Mouse (Mus musculus): ENCODE results near the gene Rhoc. TPM values are rescaled to one million over a fixed set of nuclear protein-coding genes. Genes with fewer than 3 reads are reported as not detected.

Gene Rhoc
- polyA plus RNA-seq, 1 experiment from 2014 or later: 74.6 TPM

- Histone ChIP-seq H3K9me3 (replicated peaks) (no peaks in the 10 kb centered on the region), H3K9ac (replicated peaks) (no peak overlapping the region), H3K4me3 (replicated peaks) (no peak overlapping the region), H3K4me2 (no peak overlapping the region), H3K4me1 (no peaks in the 10 kb centered on the region), H3K36me3 (no peaks in the 10 kb centered on the region), H3K27me3 (replicated peaks) (no peaks in the 10 kb centered on the region; the same call in 1 of the 2 replicates), H3K27ac (replicated peaks) (no peak overlapping the region)
- ATAC-seq (ENCODE audit: low FRiP score): no peak
- 65% methylated on average over 10 of the region's 10 CpGs for WGBS
Measured at GRCm38 (mm10) chr3:104770035-104770434, 18.1 kb upstream of the Rhoc start.

GRCm38 (mm10) chr3:104770918-104771317 is 17.3 kb upstream of the Rhoc start:
- ATAC-seq (ENCODE audit: low FRiP score): no peak
- H3K4me3 ChIP-seq (replicated peaks): no peak overlapping the region
- H3K9ac ChIP-seq (replicated peaks): no peak overlapping the region
- 69% methylated on average over 3 of the region's 3 CpGs for WGBS
- H3K36me3 ChIP-seq: no peaks in the 10 kb centered on the region
- H3K4me1 ChIP-seq: no peaks in the 10 kb centered on the region
- no peaks in the 10 kb centered on the region for H3K9me3 ChIP-seq (replicated peaks)
- peaks cover 4% of the 10 kb centered on the region for H3K27me3 ChIP-seq (replicated peaks)
- H3K4me2 ChIP-seq: no peak overlapping the region
- H3K27ac ChIP-seq (replicated peaks): no peak overlapping the region

GRCm38 (mm10) chr3:104771460-104771859 is 16.7 kb upstream of the Rhoc start:
- H3K27me3 ChIP-seq (replicated peaks): peaks cover 9% of the 10 kb centered on the region
- WGBS: 63% methylated on average over 6 of the region's 6 CpGs
- no peak for ATAC-seq (ENCODE audit: low FRiP score)

GRCm38 (mm10) chr3:104773301-104773700 is 14.9 kb upstream of the Rhoc start:
- H3K9me3 ChIP-seq (replicated peaks): no peaks in the 10 kb centered on the region
- H3K4me3 ChIP-seq (replicated peaks): no peak overlapping the region
- no peak for ATAC-seq (ENCODE audit: low FRiP score)
- no peak overlapping the region for H3K4me2 ChIP-seq
- no peak overlapping the region for H3K9ac ChIP-seq (replicated peaks)
- H3K27me3 ChIP-seq (replicated peaks): peaks cover 28% of the 10 kb centered on the region
- H3K36me3 ChIP-seq: no peaks in the 10 kb centered on the region
- no peak overlapping the region for H3K27ac ChIP-seq (replicated peaks)
- peaks cover 5% of the 10 kb centered on the region for H3K4me1 ChIP-seq
- 75% methylated on average over 7 of the region's 7 CpGs for WGBS

More at GRCm38 (mm10) chr3:104771460-104771859, 16.7 kb upstream of the Rhoc start:
- Histone ChIP-seq H3K4me3 (replicated peaks) (no peak overlapping the region), H3K4me1 (no peaks in the 10 kb centered on the region), H3K36me3 (no peaks in the 10 kb centered on the region), H3K27ac (replicated peaks) (no peak overlapping the region), H3K9me3 (replicated peaks) (no peaks in the 10 kb centered on the region), H3K9ac (replicated peaks) (no peak overlapping the region), H3K4me2 (no peak overlapping the region)

- peak overlapping the region; percentile 66 for H3K4me2 ChIP-seq
- H3K9ac ChIP-seq (replicated peaks): no peak overlapping the region
- H3K4me1 ChIP-seq: peaks cover 25% of the 10 kb centered on the region
- H3K27ac ChIP-seq (replicated peaks): no peak overlapping the region
- no peaks in the 10 kb centered on the region for H3K36me3 ChIP-seq
- H3K4me3 ChIP-seq (replicated peaks): peak overlapping the region; percentile 36
- 0 out of 2 replicates have a peak, but pooled peaks have one; percentile 19 for ATAC-seq (ENCODE audit: low FRiP score)
- under 1% methylated on average over 20 of the region's 20 CpGs for WGBS
- peaks cover 68% of the 10 kb centered on the region for H3K27me3 ChIP-seq (replicated peaks)
- no peaks in the 10 kb centered on the region for H3K9me3 ChIP-seq (replicated peaks)
Measured at GRCm38 (mm10) chr3:104777342-104777741, 10.8 kb upstream of the Rhoc start.

- no peak overlapping the region for H3K4me2 ChIP-seq
- H3K4me1 ChIP-seq: peaks cover 27% of the 10 kb centered on the region
- H3K9ac ChIP-seq (replicated peaks): no peak overlapping the region
- ATAC-seq (ENCODE audit: low FRiP score): no peak
- no peaks in the 10 kb centered on the region for H3K36me3 ChIP-seq
- no peaks in the 10 kb centered on the region for H3K9me3 ChIP-seq (replicated peaks)
- no peak overlapping the region for H3K27ac ChIP-seq (replicated peaks)
- H3K27me3 ChIP-seq (replicated peaks): peaks cover 94% of the 10 kb centered on the region
- no peak overlapping the region for H3K4me3 ChIP-seq (replicated peaks)
- 1% methylated on average over 7 of the region's 7 CpGs for WGBS
Measured at GRCm38 (mm10) chr3:104779949-104780348, 8.2 kb upstream of the Rhoc start.

- H3K9ac ChIP-seq (replicated peaks): peak within 1 kb of the TSS; percentile 38; the same call in 1 of the 2 replicates
- peaks cover 99% of the 10 kb centered on the region for H3K27me3 ChIP-seq (replicated peaks)
- peak within 1 kb of the TSS; percentile 86 for H3K4me2 ChIP-seq
- WGBS: under 1% methylated on average over 55 of the region's 56 CpGs
- H3K4me3 ChIP-seq (replicated peaks): peak within 1 kb of the TSS; percentile 42
- H3K36me3 ChIP-seq: no peaks in the 10 kb centered on the region
- H3K4me1 ChIP-seq: peaks cover 27% of the 10 kb centered on the region
- no peaks in the 10 kb centered on the region for H3K9me3 ChIP-seq (replicated peaks)
- ATAC-seq (ENCODE audit: low FRiP score): peak; percentile 54
- no peak within 1 kb of the TSS for H3K27ac ChIP-seq (replicated peaks)
Measured at GRCm38 (mm10) chr3:104780561-104781420, 7.4 kb upstream of the Rhoc start, which contains the start of gene Ppm1j. TSS of gene Ppm1j (plus strand) at chr3:104781056.

GRCm38 (mm10) chr3:104781471-104781903 is 6.7 kb upstream of the Rhoc start, which contains the start of gene Fam19a3:
TSS of gene Fam19a3 (minus strand) at chr3:104781840.
- peak within 1 kb of the TSS; percentile 38; the same call in 1 of the 2 replicates for H3K9ac ChIP-seq (replicated peaks)
- no peak for ATAC-seq (ENCODE audit: low FRiP score)
- H3K4me3 ChIP-seq (replicated peaks): peak within 1 kb of the TSS; percentile 42
- H3K27me3 ChIP-seq (replicated peaks): peaks cover 95% of the 10 kb centered on the region
- H3K27ac ChIP-seq (replicated peaks): no peak within 1 kb of the TSS
- H3K4me2 ChIP-seq: peak within 1 kb of the TSS; percentile 86
- H3K36me3 ChIP-seq: no peaks in the 10 kb centered on the region
- peaks cover 27% of the 10 kb centered on the region for H3K4me1 ChIP-seq
- H3K9me3 ChIP-seq (replicated peaks): no peaks in the 10 kb centered on the region
- WGBS: under 1% methylated on average over 26 of the region's 26 CpGs

- Histone ChIP-seq H3K4me2 (peak overlapping the region; percentile 86), H3K27ac (replicated peaks) (no peak overlapping the region), H3K9ac (replicated peaks) (no peak overlapping the region), H3K9me3 (replicated peaks) (no peaks in the 10 kb centered on the region), H3K4me3 (replicated peaks) (peak overlapping the region; percentile 42; the same call in 1 of the 2 replicates), H3K27me3 (replicated peaks) (peaks cover 90% of the 10 kb centered on the region), H3K36me3 (no peaks in the 10 kb centered on the region), H3K4me1 (peaks cover 25% of the 10 kb centered on the region)
- no peak for ATAC-seq (ENCODE audit: low FRiP score)
- WGBS: 16% methylated on average over 12 of the region's 12 CpGs
Measured at GRCm38 (mm10) chr3:104782061-104782681, 6.0 kb upstream of the Rhoc start.

- no peak overlapping the region for H3K4me2 ChIP-seq
- H3K27me3 ChIP-seq (replicated peaks): peaks cover 82% of the 10 kb centered on the region
- H3K4me1 ChIP-seq: peaks cover 31% of the 10 kb centered on the region
- no peaks in the 10 kb centered on the region for H3K36me3 ChIP-seq
- 41% methylated on average over 14 of the region's 14 CpGs for WGBS
- H3K27ac ChIP-seq (replicated peaks): no peak overlapping the region
- H3K9ac ChIP-seq (replicated peaks): no peak overlapping the region
- ATAC-seq (ENCODE audit: low FRiP score): no peak
- H3K4me3 ChIP-seq (replicated peaks): no peak overlapping the region
- no peaks in the 10 kb centered on the region for H3K9me3 ChIP-seq (replicated peaks)
Measured at GRCm38 (mm10) chr3:104783971-104784500, 4.1 kb upstream of the Rhoc start.

GRCm38 (mm10) chr3:104785284-104785683 is 2.9 kb upstream of the Rhoc start:
- H3K4me3 ChIP-seq (replicated peaks): no peak overlapping the region
- H3K9ac ChIP-seq (replicated peaks): no peak overlapping the region
- WGBS: 95% methylated on average over 6 of the region's 6 CpGs
- peaks cover 78% of the 10 kb centered on the region for H3K27me3 ChIP-seq (replicated peaks)
- ATAC-seq (ENCODE audit: low FRiP score): no peak
- H3K4me2 ChIP-seq: no peak overlapping the region
- H3K36me3 ChIP-seq: no peaks in the 10 kb centered on the region
- peaks cover 35% of the 10 kb centered on the region for H3K4me1 ChIP-seq
- H3K27ac ChIP-seq (replicated peaks): no peak overlapping the region
- H3K9me3 ChIP-seq (replicated peaks): no peaks in the 10 kb centered on the region

Measured in neural tube, embryonic 15.5 days (tissue).